Mouse (Mus musculus) adrenal gland (tissue): Measurements from ENCODE around the gene Chd9.

Experiments used
- intact Hi-C: fragments of 180-260 bp; cut with DNase I; formaldehyde crosslinking; loops from one replicate; pipeline ENCODE4 v1.15.1; 2025

Gene Chd9

DNA sequence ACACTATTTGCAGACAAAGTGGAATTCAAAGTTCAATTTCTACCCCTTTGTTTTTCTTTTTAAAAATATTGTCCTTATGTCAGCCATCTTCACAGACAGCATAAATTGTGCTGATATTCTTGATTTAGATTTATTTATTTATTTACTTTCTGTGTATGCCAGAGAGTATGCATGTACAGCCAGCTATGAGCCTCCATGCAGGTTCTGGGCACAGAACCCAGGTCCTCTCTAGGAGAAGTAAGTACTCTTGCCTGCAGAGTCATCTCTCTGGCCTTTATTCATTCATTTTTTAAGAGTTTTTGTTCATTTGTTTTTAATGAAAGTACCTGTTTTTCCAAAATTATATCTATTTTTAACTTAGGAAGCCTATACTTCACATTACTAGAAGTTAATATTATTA lies 129.6 kb downstream of the Chd9 start:
- intact Hi-C loops, result loop anchor here (5.0 kb wide), 1 partner anchor 50 kb away; no protein-coding TSS in a partner anchor

DNA sequence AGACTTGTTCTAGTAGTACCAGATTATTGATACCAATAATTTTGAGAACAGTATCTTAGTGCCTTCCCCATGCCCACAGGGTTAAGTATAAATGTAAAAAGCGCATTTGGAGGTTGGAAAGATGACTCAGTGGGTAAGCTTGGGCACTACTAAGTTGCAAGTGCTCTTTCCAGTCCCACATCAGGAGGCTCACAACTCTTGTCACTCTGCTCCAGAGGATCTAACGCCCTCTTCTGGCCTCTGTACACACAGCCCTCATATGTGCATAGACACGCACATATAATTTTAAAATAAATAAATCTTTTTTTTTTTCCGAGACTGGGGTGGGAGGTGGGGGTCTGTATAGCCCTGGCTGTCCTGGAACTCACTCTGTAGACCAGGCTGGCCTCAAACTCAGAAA lies 131.6 kb downstream of the Chd9 start:
- intact Hi-C loops, result loop anchor here (5.0 kb wide), 1 partner anchor 52 kb away; no protein-coding TSS in a partner anchor

DNA sequence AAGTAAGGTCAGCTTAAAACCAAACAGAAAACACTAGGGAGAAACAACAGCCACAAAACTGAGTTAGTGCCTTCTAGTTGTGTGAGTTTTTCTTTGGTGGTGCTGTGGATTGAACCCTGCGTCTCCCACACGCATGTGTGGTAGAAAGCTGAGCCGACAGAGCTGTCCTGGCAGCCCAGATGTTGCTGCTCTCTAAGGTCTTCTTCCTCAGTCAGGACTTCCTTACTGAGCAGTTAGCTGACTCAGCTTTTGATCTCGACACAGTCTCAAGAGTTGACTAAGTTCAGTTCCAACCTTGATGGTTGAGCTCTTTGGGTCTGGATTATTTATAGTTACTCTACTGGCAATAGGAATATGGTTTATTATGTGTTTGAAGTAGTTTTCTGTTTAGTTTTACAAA lies 133.5 kb downstream of the Chd9 start:
- intact Hi-C loops, result no loop called here

DNA sequence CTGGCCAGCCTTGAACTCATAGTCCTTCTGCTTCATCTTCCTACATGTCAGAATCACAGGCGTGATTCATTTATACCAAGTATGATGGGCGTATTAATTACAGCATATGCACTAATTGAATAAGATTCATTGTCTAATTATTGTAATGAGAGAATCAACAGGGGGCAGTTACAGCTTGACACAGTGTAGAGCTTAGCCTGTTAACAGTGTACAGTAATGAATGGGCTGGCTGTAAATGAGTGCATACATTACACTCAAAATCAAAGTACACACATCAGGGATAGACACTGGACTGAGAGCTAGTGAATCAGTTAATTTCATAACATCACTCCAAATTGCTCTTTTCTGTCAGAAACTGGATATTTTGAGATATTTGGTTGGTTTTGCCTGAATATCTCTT lies 135.9 kb downstream of the Chd9 start:
- intact Hi-C loops, result no loop called here

DNA sequence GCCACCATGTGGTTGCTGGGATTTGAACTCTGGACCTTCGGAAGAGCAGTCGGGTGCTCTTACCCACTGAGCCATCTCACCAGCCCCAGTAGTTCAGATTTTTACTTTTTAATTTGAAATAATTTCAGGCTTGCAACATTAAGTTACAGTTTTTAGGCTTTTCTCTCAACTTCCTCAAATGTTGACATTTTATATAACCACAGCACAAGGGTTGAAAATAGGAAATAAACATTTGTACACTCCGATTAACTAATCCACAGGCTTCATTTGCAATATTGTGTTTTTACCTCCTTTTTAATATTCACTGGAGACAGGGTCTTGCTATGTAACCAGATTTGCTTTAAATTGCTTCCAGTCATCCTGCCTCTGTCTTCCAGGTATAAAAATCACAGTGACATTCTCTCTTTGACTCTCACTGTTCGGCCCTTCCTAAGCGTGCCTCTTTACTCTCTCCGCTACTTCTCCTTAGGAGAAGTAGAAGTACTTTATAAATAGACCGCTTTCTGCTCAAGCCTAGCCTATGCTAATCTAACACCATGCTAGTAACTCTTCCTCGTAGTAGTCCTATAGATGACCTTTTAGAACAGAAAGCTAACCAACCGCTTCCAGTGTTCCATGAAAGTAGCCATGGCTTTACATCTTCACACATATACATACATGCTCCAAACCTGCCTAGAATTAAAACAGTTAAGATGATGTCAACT lies 137.5 kb downstream of the Chd9 start:
- intact Hi-C loops, result no loop called here

DNA sequence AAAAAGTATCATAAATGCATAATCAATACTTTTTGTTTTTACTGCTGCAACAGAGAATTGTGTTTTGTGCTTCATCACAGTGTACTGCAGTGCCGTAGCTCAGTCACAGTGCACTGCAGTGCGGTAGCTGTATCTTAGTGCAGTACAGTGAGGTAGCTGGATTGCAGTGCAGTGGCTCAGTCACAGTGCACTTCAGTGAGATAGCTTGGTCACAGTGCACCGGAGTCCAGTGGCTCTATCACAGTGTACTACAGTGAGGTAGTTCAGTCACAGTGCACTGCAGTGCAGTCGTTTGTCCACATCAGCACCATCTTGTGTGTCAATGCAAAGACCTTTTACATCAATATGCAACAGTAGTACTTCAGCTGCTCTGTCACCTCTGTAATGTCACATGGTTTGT lies 140.2 kb downstream of the Chd9 start:
- intact Hi-C loops, result no loop called here

DNA sequence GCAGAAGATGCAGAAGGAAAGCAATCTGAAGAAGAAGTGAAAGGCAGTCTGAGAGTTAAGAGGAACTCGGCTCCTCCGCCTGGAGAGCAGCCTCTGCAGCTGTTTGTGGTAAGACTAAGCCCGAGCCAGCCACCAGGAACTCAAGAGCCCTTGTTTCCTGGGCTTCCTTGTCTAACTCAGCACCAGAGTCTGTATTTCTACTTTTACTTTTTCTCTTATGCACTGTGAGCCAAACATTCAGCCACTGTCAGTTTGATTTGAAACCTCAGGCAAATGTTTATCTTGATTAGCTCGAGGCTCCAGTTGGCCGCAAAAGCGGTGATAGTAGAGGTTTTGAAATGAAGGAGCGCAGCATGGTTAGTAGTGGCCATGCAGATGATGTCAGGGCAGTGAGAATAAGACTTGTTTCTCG lies 148.8 kb downstream of the Chd9 start:
- intact Hi-C loops, result no loop called here

DNA sequence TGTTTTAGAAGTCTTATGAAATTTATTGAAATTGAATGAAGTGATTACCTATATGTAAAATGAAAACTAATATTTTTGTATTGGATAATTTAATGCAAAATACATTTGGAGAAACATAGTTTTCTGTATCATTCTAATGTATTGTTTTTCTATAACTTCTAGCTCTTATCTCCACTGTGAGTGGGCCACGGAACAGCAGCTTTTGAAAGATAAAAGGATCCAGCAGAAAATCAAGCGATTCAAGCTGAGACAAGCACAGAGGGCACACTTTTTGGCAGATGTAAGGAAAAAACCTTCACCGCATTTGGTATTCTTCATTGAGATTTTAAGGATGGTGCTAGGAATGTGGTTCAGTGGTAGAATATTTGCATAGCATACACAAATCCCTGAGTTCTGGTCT lies 150.6 kb downstream of the Chd9 start:
- intact Hi-C loops, result no loop called here

DNA sequence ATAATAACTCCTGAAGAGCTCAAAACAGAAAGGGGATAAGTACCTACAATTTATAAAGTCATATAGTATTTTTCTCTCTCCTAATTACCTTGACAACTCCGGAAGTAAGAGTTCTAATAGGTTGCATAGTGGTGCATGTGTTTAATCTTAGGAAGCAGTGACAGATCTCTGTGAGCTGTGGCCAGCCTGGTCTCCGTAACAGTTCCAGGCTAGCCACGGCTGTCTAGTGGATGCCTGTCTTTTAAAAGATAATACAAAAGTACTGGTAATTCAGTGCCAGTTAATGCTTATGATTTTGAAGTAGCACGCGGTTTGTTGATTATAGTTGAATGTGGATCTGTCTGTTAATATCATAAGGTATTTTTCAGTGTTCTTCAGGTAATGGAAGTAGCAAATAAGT lies 151.1 kb downstream of the Chd9 start:
- intact Hi-C loops, result no loop called here

DNA sequence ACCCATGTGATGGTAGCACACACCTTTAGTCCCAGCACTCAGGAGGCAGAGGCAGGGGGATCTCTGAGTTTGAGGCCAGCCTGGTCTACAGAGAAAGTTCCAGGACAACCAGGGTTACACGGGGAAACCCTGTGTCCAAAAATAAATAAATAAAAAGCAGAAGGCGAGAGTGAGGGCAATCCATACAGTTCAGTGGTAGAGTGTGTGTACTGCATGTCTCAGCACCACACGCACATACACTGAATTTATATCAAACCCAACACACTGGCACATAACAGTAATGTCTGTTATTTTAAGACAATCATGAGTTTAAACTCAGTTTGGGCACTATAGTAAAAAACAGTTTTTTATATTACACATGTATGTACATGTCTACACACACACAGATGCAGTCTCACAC lies 153.9 kb downstream of the Chd9 start:
- intact Hi-C loops, result no loop called here

DNA sequence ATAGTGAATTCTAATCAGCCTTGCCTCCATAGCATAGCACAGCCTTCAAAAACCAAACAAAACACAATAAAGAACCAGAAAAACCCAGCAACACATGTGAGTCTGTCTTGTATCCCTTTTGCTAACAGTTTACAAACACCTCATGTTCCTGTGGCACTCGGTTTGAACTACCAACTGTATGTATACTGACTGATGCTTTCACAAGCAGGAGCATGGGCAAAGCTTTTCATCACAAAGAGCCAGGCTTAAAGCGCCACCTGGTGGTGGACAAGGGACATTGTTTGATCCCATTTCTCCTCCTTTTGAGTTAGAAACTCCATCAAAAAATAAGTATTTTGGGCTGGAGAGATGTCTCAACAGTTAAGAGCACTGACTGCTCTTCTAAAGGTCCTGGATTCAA lies 191.6 kb downstream of the Chd9 start:
- intact Hi-C loops, result loop anchor here (10.0 kb wide), 1 partner anchor 195 kb away; the partner anchor contains the start of gene Chd9

DNA sequence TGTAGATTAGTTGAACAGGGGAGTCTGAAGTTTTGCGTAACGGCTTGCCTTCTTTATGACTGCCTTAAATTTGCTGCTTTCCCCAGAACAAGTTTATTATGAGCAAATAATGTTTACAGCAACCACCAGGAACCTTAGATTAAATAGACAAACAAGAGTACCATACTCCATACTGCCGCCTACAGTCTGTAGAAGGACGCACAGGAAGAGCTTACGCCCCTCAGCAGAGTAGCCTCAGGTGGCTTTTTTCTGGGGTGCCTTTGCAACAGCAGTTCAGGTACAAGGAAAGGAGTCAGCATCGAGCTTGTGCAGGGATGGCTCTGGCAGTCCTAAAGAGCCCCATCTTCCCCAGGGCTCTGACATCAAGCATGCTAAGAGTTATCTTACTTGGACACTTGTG lies 206.3 kb downstream of the Chd9 start:
- intact Hi-C loops, result no loop called here

DNA sequence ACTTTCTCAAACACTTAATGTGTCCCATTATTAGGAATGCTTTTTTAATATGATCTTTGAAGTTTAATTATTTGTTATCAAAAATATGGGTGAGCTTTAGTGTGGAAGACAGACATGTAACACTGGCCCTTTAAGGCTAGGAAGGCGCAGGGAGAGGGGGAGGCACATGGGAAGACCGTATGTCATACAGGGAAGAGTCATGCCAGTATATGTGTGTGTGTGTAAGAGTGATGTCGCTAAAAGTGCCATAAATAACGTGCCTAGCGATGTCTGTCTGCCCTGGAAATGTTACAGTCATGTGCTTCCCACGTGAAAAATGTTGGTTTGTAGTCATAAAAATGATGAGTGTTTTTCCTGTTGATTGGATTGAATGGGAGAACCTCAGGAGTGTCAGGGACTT lies 208.8 kb downstream of the Chd9 start:
- intact Hi-C loops, result loop anchor here (5.0 kb wide), 1 partner anchor 35 kb away; no protein-coding TSS in a partner anchor

DNA sequence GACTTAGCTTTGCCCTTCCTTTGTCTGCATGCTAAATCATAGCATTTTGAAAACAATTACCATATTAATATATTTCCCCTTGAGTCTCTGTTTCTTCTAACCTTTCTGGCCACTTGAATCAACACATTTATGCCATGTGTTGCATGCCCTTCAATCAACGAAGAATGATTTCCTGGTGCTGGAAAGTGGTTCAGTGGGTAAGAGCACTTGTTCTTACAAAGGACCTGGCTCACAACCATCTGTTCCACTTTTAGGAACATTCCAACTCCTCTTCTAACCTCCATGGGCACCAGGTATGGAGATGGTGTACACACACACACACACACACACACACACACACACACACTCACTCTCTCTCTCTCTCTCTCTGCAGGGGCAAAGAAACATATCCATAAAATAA lies 210.5 kb downstream of the Chd9 start:
- intact Hi-C loops, result loop anchor here (5.0 kb wide), 1 partner anchor 36 kb away; no protein-coding TSS in a partner anchor

DNA sequence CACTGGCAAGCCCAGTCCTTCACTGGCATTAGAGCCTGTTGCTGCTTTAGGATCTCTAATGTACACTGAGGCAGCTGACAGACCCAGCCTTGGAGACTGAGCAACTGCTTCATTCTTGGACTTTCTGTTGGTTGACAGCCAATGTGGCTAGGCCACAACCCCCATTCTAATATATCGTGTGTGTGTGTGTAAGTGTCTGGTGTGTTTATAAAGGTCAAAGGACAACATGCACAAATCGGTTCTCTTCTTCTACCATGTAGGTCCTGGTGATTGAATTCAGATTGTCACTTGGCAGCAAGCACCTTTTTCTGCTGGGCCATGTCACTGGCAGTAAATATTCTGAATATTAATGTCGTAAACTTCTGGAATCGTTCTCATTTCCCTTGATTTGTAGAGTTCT lies 218.2 kb downstream of the Chd9 start:
- intact Hi-C loops, result no loop called here

DNA sequence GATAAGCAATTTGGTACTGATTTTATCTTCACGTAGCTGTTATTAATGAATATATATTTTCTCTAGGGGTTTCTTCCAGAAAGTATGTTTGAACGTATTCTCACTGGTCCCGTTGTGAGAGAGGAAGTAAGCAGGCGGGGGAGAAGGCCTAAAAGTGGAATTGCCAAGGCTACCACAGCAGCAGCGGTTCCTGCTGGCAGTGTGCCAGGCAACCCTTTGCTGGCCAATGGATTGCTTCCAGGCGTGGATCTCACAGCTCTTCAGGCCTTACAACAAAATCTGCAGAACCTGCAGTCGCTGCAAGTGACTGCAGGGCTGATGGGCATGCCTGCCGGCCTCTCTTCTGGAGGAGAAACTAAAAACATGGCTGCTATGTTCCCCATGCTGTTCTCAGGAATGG lies 222.9 kb downstream of the Chd9 start:
- intact Hi-C loops, result no loop called here

DNA sequence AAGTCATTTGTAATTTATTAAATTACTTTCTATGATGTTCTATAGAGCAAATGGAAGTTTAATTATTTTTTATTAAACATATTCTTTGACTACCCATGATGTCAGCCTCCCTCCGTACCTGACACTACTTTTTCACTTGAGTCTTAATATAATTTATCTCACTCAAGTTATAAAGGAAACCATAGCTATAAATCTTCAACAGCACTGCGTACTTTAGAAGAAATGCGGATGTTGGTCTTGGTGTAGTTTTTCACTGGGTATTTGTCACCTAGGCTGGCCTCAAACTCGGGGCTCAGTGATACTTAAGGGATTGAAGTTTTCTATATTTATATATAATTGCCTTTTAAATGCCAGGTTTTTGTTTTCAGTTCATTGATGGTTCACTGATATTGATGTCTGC lies 226.3 kb downstream of the Chd9 start:
- intact Hi-C loops, result no loop called here

DNA sequence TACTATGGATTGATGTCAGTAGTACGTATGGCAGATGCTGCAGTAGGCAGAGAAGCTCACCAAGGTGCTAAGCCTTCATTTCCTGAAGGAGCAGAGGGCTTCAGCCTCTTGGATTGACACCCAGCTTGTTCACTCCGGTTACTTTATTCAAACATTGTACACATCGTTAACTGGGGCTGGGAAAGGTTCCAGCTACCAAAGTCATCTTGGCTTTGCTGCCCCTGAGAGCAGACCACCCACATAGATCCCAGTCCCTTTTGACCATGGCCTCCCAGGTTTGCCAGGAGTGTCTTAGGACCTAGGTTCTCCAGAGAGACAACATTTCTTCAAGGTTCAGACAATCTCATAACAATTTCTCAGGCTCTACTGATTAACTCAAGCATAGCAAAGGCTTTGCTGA lies 228.7 kb downstream of the Chd9 start:
- intact Hi-C loops, result no loop called here

DNA sequence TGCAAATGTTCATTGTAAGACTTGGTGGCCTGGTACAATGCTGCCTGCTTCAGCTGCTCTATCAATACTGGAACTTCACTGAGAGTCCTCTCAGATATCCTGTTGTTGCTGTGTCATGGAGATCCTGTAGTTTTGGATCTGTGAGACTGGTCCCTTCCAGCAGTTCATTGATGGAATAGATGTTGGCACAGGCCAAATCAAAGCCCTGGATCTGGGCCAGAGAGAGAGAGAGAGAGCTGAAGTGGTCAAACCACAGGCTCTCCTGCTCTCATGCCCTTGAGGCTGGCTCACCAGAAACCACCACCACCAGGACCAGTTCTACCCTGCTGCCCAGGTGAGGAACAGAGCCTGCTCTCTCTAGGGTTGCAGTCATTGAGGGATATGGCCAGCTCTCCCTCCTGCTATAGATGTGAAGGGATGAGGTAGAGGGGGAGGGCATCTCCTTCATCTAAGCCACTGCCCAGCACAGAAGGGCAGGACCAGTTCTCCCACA lies 231.0 kb downstream of the Chd9 start:
- intact Hi-C loops, result no loop called here

DNA sequence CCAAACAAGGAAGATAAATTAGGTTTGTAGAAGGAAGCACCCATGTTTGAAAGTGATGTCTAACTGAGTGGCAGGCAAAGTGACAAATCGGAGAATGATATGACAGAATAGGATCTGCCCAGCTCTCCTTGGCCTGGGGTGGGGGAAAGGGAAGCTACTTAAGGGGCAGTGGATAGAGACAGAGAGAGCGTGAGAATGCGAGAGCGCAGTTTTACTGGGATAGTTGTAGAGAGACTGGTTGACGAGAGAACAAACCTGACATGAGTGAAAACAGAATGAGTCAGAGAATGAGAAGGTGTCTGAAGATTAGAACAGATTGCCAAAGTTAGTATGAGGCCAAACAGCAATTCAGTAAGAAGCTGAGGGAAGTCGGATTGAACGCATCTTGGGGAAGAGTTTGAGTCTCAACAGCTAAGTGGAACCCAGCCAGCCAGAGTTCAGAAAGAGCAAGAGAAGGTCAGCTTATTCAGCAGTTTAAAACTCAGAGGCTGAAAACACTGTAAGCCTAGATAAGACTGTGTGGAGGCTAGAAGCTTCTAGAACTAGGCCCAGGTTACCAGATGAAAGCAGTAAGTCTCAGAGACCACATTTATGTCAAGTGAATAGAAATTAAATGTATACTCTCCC lies 231.8 kb downstream of the Chd9 start:
- intact Hi-C loops, result no loop called here

DNA sequence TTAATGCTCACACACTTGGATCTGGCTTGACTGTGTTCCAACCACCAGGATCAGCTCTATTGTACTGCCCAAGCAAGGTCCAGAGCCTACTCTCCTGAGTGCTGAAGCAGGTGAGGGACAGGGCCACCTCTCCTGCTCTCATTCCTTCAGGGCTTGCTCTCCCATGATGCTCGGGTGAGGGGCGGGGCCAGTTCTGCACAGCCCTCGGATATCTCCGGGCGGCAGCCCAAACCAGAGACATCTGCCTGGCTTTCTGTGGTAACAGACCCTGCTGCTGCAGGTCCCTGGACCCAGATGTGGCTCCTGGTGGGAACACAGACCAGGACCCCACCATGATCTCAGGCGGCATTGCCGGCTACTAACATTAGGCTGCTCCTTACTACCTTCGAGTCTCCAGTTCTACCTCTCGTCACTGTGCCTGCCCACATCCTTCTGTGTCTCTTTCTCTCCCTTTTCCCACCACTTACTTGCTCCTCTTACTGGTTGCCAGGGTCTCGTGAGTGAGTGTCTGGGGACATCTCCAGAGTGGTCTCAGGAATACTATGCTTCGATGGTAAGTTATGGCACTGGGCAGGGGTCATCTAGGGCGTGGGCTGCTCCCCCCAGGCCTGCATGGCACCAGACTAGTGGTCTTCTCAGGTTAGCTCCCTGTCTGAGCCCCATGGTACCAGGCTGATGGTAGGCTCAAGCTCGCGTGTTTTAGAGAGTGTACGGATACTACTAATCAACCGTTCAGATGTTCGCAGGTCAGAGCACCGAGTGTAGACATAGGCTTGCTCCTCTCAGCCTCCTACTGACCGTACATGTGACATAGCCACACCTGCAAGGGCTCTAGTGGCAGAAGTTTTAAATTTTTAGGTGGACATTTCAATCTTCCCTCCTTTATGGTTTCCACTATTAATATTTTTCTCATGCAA lies 232.7 kb downstream of the Chd9 start:
- intact Hi-C loops, result no loop called here

DNA sequence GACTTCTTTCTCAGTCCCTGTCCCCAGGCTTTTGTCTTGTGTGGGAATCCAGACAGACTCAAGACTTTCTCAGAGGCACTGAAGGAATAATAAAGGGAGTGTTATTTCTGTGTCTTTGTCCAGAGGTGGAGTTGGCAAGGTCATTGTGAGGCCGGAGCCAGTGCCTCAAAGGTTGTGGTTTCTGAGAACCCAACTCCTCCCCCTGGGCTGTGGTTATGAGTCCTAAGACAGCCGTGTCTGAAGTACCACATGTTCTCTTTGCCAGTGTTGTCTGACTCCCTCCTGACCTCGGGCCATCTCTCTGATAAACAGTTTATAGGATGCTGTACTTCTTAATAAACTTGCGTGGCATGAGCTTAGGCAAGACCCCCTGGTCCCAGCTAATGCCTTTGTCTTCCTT lies 237.0 kb downstream of the Chd9 start:
- intact Hi-C loops, result no loop called here
